Mouse (Mus musculus) heart, postnatal 36 days (tissue): ENCODE measurements around the gene Mrc2. TPM values are rescaled to one million over a fixed set of nuclear protein-coding genes. Genes with fewer than 3 reads are reported as not detected.

Experiments used
- DNase-seq, 2 experiments: peaks; one replicate each; pipeline ENCODE4 v3.0.0; 2021 to 2022
- intact Hi-C: fragments of 180-260 bp; cut with DNase I; formaldehyde crosslinking; loops from one replicate; pipeline ENCODE4 v1.15.1; 2025
- total RNA-seq, 2 experiments: library from RNA; stranded (reverse); gene quantifications; 2 replicates each; pipeline ENCODE4 v1.2.3; 2021

Gene Mrc2
- total RNA-seq, 2 experiments from 2014 or later = 18.4 to 20.3 TPM

DNA sequence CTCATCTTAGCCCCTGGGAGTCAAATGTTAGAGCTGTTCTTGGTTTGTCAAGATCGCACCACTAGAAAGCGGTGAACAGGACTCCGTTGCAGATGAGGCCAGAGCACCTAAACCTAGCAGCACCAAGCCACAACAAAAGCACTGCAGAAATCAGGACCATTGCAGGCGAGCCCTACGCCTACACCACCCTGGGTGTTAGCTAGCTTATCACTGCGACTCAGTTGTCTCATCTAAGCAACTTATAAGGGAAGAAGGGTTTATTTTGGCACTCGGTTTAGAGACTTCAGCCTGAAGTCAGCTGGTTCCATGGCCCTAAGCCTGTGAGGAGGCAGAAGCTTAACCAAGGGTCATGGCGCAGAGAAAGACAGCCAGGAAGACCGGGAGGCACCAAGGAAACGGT, 3.6 kb downstream of the Mrc2 start:
- DNase-seq = no peak
- intact Hi-C loops = no loop called here

DNA sequence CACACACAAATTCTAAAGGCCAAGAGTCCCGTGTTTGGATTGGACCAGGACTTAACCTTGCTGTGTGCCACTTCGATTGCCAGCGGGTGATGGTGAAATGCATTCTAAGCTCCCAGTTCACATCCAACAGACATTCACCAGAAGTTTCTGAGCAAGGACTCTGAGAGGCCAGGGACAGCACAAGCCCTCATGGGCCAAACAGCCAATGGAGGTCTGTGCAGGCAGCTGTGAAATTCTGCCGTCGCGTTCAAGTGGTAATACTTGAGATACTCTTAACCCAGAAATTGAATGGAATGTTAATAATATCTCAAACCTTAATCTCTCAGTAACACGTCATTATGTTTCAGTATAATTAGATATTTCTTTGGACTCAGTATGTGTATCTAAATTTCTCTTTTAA, 17.8 kb downstream of the Mrc2 start:
- intact Hi-C loops = no loop called here
- DNase-seq = no peak

GRCm38 (mm10) chr11:105311291-105311975, 19.0 kb downstream of the Mrc2 start:
- DNase-seq = peak; percentile 60 to 73
- intact Hi-C loops = no loop called here

DNA sequence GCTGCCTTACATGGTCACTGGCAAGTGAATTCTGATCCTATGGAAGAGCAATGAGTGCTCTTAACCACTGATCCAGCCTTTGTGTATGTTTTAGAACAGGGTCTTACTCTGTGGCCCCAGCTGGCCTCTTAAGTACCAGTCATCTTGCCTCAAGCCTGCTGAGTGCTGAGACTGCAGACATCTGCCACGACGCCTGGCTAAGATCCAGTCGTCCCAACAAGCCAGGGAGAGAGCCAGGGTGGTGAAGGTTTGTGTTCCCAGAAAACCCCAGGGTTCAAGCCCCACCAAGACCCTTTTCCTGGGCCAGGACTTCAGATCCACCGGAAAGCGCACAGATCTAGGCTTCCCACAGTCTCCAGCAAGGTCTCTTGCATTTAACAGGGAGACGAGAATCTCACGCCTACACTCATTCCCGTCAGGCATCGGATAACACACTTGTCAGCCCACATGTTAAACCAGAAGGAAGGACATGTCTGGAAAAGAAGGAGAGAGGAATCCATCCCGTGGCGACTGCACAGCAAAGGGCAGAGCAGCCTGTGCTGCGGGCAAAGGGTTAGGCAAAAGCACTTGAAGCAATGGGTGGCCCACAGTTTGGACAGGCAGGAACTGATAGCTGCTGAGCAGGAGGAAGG, 20.0 kb downstream of the Mrc2 start:
- intact Hi-C loops = loop anchor here (2.0 kb wide), 1 partner anchor 20 kb away; the partner anchor contains the start of gene Mrc2

DNA sequence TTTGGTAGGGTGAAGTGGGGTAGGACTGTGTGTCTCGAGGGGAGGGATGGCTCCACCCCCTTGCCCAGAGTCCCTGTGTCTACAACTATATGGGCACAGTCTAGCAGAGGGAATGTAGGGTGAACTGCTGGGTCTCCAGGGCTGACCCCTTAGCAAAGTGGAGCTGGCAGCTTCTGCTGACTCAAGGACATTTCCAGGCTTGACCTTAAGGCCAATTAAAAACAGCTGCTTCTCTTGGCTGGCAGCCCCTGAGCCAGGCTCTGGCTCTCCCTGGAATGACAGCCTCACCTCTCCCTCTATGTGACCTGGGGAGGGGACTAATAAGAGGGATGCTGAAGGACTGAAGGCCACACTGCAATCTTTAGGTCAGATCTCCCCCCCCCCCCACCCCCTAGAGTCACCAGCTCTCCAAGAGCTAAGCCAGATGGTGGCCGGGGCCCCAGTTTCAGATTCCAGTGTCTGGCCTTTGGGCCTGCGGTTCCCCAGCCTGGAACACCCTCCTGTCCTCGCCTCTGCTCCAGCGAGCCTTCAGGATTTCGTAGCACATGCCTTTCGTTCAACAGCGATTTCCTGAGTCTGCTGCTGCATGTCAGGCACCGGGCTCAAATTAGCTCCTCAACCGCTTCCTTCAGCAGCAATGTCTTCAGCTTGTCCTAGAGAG, 20.7 kb downstream of the Mrc2 start:
- intact Hi-C loops = loop anchor here (2.0 kb wide), 1 partner anchor 20 kb away; the partner anchor contains the start of gene Mrc2
- peak; percentile 57 to 64 for DNase-seq

More for the DNA sequence above, 20.0 kb downstream of the Mrc2 start:
- DNase-seq = no peak

DNA sequence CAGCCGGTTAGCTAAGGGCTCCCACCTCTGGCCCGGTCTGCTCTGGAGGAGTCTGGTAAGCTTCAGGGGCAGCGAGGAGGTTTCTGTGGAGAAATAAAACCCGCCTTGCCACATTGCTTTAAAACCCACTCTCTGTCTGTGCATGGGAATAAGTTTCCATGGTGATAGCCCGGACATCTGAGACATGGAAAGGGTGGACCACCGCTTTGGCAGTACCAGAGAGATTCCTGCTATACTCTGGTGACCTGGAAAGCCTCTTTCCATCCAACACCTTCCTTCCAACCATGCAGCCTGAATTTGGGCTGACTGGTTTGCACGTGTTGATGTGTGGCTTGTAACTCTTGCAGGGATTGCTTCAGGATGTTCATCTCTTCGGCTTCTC, 21.2 kb downstream of the Mrc2 start:
- intact Hi-C loops = loop anchor here (2.0 kb wide), 1 partner anchor 21 kb away; the partner anchor contains the start of gene Mrc2
- DNase-seq = no peak

DNA sequence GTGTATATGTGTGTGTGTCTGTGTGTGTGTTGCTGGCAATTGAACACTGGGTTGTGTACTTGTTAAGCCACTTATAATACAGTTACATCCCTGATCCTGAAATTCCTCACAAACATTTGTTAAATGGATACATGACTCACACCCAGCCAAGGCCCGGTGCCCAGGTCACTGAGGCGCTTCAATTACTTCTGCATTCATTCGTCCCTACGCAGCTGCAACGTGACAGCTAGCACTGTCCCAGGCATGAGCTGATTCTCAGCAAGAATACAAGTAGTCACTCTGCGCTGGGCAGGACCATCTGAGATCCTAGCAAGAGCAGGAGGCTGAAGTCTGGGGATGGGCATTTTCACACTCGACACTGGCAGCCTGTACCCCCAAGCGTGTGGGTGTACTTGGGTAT, 22.9 kb downstream of the Mrc2 start:
- DNase-seq = no peak
- intact Hi-C loops = no loop called here

DNA sequence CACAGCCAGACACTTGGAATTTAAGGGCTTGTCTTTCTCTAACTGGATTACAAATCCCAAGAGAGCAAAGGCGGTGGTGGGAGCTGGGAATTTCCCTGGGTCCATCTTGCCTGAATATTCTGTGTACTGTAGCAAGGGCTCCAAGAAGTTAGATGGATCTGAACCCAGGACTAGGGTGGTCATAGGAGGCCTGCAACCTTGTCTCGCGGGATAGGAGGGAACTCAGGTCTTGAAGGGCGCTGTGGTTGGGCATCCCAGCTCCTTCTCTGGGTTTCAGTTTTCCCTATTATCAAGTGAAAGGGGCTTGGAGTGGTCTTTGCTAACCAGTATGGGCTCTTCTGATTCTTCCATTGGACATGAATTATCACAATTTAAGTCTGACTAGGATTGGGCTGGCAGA, 23.7 kb downstream of the Mrc2 start:
- no peak for DNase-seq
- intact Hi-C loops = no loop called here

- no peak for DNase-seq
- intact Hi-C loops = no loop called here
Observed at GRCm38 (mm10) chr11:105317769-105318168, 25.3 kb downstream of the Mrc2 start.

DNA sequence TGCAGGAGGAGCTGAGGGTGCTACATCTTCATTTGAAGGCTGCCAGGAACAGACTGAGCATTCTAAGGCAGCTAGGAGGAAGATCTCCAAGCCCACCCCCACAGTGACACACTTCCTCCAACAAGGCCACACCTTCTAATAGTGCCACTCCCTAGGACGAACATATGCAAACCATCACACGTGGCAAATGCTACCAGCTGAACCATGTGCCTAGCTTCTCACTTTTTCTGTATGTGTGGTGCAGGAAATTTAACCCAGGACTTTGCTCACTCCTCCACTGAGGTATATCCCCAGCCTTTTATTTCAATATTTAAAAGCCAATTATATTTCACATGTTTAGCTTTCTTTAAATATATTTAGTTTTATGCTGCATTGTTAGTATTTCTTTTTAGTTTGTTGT, 28.6 kb downstream of the Mrc2 start:
- intact Hi-C loops = no loop called here
- no peak for DNase-seq

- intact Hi-C loops = no loop called here
- DNase-seq = no peak
Observed at GRCm38 (mm10) chr11:105323530-105323929, 31.1 kb downstream of the Mrc2 start.

GRCm38 (mm10) chr11:105327101-105327500, 34.7 kb downstream of the Mrc2 start:
- intact Hi-C loops = no loop called here
- no peak for DNase-seq

GRCm38 (mm10) chr11:105329962-105330361, 37.5 kb downstream of the Mrc2 start:
- intact Hi-C loops = no loop called here

GRCm38 (mm10) chr11:105331129-105331528, 38.7 kb downstream of the Mrc2 start:
- intact Hi-C loops = no loop called here
- no peak for DNase-seq

More at GRCm38 (mm10) chr11:105329962-105330361, 37.5 kb downstream of the Mrc2 start:
- no peak for DNase-seq

GRCm38 (mm10) chr11:105331732-105332131, 39.3 kb downstream of the Mrc2 start:
- peak; percentile 50 to 60 for DNase-seq
- intact Hi-C loops = no loop called here

GRCm38 (mm10) chr11:105332468-105332867, 40.0 kb downstream of the Mrc2 start:
- intact Hi-C loops = no loop called here
- DNase-seq = peak; percentile 43 to 52

DNA sequence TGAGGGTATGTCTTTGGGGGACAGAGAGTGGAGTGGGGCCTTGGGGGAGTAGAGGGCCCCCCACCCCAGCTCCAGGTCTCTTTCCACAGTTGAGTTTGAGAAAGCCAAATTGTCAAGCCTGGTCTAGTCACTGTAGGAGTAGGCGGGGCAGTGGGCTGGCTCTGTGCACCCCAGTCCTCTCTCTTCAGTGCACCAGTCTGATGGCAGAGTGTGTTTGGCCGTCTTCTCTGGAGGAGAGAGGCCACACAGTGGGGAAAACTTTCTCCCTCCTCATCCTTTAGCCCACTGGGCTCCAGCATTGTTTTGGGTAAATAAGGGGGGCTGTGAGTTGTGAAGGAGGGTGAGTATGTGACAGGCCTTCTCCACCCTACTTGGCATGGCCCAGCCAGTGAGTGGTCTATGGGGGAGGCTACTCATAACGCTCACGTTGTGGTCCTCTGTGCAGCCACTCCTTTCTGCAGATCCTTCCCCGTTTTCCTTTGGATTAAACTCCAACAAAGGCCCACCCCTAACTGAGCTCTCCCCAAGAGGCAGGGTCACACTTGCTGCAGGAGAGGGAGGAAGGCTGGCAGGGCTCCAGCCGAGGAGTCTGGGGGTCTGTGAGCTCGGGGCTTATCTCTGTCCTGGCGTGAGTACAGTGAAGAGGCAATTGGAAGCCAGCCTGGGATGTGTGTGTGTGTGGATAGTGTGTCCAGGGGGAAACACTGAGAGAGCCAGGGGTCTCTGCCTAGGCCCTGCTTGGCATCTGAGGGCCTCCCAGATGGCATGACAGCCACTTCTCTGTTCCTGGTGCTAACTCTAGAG, 41.6 kb downstream of the Mrc2 start:
- DNase-seq = no peak
- intact Hi-C loops = no loop called here

DNA sequence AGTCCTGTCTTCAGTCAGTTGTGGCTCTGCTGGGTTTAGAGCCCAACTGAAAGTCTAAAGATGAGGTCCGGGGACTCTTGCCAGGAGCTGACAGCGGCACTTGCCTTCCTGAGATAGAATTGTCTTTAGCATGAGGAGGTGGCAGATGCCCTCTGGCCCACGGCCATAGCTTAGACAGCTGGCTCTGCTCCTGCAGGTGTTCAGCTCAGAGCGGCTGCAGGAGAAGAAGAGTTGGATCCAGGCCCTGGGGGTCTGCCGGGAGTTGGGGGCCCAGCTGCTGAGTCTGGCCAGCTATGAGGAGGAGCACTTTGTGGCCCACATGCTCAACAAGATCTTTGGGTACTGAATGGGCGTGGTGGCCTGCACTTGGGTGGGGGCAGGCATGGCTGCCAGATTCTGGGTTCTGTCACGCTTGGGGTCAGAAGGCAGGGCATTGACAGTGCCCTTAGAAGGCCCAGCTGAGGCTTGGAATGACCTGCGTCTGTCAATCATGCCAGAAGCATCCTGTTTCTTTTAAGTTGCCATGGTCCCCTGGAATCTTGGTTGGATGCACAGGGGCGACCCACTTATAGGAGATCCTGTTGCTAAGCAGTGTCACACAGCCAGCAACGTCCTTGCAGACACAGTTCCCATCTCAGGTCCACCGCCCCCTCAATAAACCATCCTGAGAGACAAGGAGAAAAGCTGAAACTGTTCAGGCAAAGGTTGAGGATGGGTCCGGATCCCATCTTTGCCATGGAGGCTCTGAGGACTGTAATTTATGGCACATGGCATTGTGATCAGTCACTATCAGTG, 46.4 kb downstream of the Mrc2 start:
- intact Hi-C loops = no loop called here
- no peak for DNase-seq

DNA sequence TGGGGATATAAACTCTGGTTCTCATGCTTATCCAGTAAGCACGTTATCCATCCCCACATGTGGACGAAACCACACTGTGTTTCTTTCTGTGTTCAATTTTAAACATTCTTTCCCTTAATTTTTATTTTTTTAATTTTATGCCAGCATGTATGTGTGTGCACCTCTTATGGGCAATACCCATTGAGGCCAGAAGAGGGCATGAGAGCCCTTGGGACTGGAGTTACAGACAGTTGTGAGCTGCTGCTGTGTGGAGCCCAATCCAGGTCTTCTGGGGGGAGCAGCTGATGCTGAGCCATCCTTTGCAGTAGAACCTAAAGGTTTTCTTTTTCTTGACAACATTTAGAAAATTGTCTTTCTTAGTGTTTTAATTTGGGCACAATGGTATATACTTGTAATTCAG, 52.8 kb downstream of the Mrc2 start:
- peak in 1 of 2 experiments; percentile 29 for DNase-seq
- intact Hi-C loops = loop anchor here (5.0 kb wide), 2 partner anchors 73 to 512 kb away; no protein-coding TSS in a partner anchor
